Mouse (Mus musculus): Measurements from ENCODE around the gene Rad9b. TPM values are rescaled to one million over a fixed set of nuclear protein-coding genes. Genes with fewer than 3 reads are reported as not detected.
"Not testable (repeated sequence)": the region's sequence is repeated elsewhere in the genome, so short reads cannot be mapped to it uniquely, and the experiment has no call there.

Gene Rad9b
- polyA plus RNA-seq, 2 experiments from 2014 or later = 6.6 to 14.1 TPM

DNA sequence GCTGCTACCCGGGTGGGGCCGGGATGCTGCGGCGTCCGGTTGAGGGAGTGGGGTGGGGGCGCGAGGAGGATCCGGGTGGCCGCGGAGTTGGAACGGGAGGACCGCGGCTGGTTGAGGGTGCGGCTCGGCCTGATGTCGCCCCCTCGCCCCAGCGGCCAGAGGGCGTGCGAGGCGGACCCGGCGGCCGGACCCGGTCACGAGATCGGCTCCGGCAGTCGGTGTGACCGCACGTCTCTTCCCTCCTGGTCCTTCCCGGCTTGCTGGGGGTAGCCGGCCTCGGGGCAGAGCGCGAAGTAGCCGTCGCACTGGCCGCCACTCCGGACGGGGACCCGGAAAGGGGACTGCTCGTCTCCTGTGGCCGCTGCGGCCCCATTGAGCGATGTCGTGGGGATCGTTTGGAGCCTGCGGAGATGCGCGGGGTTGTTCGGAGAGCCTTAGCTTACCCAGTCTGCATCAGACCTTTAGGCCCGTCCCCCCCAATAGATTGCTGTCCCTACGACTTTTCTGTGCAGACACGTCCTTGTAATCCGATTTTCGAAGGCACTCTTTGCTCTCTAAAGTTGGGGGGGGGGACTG is 547 bp upstream of the Rad9b start:
- ATAC-seq = peak; percentile 10

DNA sequence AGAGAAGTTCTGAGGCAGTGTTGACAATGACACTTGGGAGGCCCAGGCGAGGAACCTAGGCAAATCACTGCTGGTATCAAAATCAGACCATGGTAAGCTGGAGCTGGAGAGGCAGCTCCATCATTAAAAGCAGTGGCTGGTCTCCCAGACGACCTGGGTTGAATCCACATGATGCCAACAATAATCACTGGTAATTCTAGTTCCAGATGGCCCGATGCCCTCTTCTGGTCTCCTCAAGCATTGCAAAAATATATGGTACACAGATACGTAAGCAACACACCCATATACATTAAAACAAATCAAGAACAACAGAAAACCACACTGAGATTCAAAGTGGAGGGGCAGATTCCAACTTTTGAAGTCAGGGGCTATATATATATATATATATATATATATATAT is 8.3 kb downstream of the Rad9b start:
- ATAC-seq = no peak

DNA sequence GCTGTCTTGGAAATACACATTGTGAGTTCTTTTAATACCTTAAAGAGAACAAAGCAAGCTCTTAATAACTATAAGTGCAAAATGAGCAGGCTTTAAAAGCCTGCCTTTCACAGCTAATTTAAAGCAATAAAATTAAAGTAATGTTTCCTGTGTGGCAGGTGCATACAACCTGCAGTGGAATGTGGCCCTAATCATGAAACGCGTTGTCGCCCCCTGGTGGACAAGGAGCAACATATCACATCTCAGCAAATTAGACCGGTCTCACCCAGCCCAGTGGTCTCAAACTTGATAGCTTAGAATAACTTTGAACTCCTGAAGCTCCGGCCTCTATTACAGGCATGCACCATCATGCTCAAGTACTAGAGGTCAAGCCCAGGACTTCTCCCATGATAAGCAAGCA is 9.8 kb downstream of the Rad9b start:
- ATAC-seq = peak; percentile 66

DNA sequence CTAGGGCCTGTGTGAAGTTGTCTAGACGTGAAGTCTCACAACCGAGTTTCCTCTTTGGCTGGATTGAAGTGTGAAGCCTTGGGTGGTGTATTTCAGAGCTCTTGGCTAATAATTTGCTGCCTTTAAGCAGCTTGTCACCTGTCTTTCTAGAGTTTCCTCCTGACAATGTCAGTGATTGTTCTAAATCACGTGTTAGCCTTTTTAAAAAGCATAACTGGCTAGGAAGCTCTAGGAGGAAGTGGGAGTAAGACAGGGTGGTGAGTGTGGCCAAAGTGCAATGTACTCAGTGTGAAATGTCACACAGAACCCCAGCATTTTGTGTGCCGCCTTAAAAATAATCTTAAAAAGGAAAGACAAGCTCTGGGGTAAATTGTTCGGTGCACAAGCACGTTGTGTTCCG is 10.3 kb downstream of the Rad9b start:
- no peak for ATAC-seq

DNA sequence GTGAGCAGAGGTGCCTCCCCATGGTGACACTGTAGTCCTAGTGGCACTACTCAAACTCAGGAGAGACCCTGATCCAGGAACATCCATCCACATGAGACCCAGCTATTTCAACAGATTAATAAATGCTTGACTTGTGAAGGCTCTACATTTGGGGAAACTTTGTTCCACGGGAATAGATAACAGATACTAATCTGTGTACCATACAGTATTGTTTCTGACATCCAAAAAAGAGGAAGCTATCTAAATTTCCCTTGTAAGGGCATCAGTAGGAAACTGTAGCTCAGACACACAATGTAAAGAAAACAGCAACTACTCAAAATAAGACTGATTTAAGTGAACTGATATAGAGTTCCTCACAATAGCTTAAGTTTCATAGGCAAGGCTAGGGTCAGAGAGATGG is 11.2 kb downstream of the Rad9b start:
- no peak for ATAC-seq

DNA sequence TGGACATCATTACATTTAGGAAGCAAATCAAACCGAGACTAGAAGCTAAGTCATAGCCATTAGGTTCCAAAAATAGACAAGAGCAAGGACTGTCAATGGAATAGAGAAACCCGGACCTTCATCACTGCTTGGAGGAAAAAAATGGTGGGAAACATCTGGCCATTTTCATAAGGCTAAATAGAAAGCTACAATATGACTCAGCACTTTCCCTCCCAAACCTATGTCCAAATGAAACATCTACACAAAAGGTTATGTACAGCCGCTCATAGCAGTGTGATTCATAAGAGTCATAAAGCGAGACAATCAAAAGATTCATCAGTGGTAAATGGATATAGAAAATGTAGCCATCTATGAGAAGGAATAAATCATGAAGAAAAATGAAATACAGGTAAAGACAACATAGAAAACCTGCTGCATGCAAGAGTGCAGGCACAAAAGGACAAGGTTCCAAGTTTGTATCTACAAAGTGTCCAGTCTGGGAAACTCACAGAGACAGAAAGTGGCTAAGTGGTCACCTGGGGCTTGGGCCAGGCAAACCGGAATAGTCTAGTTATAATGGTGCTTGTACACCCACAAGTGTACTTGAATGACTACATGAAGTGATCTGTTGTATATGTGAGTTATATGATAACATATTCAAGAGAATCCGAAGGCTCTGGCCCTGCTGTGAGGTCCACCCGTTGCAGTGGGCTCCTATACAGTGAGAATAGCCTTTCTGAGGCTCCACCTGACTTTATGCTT is 17.3 kb downstream of the Rad9b start:
- no peak for ATAC-seq

DNA sequence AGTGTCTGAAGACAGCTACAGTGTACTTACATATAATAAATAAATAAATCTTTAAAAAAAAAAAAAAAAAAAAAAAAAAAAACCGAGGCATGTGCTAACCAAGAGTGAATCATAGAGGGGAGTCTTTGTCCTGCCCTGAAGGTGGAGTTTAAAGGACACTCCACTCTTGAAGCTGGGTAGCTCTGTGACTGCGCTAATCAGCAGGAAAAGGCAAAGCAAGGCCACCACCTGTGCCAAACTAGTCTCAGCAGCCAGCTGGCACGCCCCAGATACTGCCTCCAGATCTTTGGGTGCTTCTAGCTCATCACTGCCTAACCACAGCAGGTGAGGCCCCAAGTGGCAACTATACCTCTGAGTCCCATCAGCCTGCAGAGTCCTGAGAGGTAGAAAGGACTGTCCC is 19.4 kb downstream of the Rad9b start:
- ATAC-seq = no peak

DNA sequence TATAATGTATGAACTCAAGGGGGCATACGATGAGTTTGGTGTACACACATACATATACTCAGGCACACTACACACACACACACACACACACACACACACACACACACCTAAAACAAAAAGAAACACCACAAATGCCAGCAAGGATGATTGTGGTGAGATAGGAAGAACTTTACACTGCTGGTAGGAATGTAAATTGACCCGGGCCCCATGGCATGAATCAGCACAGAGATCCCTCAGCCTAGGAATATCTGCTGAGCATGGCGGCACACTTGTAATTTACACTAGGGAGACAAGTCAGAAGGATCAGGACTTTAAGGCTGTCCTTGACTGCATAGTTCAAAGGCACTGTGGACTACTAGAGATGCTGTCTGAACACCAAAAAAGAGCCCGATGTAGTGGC is 23.8 kb downstream of the Rad9b start:
- ATAC-seq = no peak

DNA sequence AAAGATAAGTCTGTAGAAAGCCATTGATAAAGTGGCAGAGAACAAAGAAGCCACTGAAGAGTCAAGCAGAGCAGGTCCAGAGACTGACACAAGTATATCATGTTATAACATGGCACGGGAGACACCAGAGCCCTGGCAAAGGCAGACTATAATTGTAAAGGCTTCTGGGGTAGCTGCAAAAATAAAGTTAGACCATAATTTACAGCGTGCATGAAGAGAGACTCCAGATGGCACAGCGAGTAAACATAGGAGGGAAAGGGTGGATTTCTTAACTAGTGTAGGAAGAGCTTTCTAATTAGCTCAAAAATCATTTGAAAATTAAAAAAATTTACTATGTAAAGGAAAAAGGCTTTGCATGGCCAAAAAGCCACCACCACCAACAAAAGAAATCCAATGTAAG is 26.8 kb downstream of the Rad9b start:
- no peak for ATAC-seq

DNA sequence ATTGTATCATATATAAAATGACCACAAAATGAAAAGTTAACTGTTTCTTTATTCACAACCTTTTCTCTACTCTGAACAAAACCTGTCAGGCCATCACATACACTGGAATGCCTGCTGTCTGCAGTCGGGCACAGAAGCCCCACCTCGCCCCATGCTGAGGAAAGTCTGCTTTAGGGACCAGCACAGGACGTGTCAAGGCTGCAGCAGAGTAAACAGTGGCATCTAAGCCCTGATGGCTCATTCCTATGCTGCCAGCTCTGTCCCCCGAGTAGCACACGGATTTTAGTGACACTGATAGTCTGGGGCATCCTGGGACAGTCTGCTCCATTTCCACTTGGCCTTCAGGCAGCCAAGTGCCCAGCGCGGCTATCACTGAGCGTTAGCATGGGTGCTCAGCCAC is 28.6 kb downstream of the Rad9b start:
- no peak for ATAC-seq

DNA sequence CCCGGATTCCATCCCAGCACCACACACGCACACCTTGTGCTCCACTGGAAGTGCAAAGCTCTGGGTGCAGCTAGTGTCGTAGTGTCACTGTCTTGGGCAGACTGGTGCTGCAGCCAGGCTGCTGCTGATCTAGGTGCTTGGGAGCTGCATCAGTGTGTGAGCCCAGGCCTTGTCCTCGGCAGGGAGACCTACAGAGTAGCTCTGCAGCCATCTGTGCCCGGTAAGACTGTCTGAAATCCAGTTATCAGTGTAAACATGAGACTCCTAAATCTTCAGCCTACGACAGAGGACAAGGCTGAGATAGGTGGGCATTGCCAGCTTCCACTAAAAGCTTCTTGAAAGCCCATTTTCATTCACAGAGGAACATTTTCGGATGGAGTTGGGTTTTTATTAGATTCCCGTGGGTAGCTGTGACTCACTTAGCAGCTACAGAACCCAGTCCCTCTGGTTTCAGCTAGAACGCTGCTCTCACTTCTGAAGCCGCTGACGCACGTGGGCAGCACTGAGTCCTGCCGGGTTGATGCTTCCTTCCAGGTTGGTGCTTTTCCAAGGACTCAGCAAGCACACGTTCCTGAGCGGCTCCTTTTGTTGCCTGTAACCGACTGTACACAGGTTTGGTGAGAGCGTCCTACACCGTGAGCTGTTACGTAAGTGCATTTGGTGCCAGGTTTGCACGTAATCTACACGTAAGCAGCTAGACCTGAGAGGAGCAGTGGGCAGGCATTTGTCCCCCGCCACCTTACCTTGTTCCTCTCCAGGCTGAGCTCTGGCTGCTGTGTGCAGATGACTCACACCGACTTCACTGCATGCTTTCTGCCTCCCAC is 29.2 kb downstream of the Rad9b start:
- no peak for ATAC-seq

DNA sequence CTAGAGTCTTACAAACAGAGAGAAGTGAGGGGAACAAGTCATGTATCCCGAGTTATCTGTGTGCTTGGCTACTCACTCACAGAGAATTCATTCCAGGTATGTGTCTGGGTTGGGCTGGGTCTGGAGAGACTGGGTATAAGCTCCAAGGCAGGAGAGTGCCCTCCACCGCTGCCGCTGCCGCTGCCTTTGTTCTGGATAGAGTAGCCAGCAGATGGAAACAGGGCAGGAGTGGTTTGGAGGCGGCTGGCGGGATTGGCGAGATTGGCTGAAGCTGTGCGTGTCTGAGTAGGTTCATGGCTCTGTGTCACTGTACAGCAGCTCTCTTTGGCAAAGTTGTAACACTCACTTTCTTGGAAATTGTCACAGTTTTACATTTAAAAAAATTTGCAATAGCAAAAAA is 30.5 kb downstream of the Rad9b start:
- no peak for ATAC-seq

DNA sequence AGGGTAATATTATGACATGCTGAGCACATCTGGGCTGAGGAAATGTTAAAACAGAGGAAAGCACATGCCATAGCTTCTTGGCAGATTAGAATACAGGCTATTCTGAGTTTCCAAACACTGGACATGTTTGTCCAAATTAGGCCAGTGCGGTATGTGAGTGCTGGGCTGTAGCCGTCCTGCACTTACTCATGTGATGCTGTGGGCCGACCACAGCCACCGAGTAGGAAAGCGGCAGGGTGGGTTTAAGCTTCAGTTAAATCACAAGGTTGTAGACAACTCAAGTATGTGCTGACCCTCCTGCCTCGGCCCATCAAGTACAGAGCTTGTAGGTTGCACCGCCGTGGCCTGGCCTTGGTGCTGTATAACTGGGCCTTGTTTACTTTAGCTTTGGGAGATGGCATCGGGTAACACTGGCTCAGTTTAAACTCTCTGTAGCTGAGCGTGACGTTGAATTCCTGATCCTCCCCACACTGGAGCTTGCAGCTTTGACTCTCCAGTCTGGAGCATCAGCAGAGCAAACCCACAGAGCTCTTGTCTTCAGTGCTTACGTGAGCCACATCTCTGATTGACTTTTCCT is 33.7 kb downstream of the Rad9b start:
- no peak for ATAC-seq

DNA sequence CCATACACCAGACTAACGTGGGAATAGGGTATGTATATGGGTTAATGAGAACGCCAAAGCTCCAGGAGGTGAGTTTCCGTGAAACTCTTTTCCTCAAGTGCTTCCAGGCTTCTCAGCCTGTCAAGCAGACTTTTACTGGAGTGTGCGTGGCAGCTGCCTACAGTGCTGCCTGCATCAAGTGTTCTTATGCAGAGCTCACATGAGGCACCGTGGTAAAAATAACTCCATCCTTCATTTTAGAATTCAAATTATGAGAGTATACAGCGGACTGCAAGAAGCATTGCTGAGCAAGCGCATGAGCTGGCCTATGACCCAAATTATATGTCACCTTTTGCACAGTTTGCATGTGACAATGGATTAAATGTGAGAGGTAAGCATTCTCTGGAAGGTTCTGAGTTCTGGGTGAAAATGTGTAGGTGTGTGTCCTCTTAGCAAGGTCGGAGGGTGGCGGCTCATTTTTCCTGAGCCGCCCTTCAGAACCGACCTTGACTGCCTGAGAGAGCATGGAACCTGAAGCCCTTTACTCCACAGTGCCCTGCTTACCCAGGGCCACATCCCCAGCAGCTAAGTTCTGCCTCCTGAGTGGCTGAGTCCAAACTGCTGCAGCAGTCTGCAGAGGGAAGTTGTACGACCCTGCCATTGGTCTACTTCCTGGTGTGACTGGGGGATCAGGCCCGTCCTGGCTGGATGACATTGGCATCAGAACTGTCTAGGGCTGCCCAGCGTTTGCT is 34.4 kb downstream of the Rad9b start:
- ATAC-seq = no peak

DNA sequence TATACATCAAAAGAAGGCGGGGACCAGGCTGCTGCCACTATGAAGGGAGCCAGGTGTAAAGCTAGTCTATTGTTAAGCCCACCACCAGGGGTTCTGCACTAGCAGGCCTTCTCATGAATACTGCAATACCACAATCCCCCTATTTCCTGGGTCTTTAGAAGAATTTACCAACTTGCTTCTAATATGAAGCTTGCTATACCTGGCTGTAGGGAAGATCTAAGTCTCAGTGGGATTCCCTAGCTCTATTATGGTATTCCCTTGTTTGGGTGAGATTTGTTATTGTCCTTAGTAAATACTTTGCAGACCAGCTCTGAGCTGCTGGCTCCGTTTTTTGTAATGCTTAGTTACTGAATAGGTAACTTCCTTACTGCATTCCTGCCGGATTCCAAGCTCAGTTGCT is 35.1 kb downstream of the Rad9b start:
- not testable (repeated sequence) for ATAC-seq

DNA sequence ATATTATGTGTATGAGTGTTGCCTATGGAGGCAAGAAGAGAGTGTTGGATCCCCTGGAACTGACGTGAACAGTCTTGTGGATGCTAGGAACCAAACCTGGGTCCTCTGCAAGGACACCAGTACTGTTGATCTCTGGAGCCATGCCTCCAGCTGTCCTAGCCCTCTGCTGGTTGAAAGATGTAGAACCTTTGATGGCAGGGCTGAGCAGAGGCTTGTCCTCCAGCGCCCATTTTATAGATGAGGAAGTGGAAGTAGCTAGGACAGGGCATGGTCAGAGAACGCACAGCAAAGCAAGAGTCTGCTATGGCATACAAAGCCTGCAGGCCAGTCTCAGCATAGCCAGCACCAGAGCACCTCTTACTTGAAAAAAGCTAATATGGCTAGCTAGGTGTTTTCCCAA is 35.9 kb downstream of the Rad9b start:
- peak; percentile 77 for ATAC-seq

DNA sequence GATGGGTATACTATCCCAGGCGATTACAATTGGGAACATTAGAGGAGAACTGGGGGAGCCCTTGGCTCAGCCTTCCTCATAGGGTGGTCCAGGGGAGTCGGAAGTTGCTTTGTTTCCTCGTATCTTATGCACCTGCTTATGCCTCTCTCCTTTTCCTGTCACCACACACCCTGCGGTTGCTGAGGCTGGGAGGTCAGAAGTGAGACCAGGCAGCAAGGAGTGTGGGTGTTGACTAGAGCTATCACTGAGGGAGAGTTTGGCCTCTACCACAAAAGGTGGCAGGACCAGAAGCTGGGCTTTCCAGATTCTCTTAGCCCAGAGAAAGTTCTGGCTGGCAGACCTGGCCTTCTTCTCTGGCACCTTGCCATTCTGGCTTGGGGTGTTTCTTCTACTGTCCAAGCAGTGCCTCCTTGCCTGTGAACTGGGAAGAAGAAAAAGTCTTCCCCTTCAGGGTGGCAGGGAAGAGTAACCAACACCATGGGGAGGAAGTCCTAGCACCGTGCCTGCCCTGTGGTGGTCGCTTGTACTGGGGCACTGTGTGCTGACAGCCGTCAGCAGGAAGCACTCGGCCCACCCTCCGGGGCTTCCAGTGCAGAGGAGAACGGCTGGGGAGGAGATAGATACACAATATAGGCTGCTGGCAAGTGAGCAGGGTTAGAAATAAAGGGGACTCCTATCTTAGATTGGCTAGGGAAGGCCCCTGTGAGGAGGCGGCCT is 36.5 kb downstream of the Rad9b start:
- peak; percentile 36 for ATAC-seq

DNA sequence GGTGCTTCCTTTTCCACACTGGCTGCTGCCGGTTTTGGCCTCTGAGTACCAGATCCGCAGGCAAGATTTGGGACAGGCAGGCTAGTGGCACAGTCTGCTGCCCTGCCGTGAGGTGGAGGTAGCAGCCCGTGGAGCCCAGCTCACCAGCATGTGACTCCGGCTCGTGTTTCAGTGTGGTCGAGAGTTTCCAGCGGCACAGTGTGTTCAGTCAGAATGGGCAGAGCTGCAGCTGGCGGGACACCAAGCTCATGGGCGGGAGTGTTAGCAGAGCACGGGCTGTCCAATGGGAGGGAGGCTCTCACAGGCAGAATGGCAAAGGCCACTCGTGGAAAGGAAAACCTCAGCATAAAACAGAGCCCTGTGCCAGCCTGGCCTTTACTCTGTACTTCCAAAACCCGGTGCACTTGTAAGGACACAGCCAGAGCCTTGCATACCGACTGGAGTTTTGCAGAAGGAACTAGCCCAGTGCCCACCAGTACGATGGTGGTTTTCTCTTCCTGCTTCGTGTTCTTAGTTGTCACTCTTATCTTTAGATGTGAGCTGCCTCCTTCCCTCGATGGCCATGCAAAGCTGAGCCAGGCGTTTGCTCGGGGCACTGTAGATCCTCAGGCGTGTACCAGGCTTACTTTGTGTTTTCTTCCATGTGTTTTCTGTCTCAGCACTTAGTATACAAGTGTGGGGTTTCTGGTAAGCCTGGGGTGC is 38.9 kb downstream of the Rad9b start:
- no peak for ATAC-seq

DNA sequence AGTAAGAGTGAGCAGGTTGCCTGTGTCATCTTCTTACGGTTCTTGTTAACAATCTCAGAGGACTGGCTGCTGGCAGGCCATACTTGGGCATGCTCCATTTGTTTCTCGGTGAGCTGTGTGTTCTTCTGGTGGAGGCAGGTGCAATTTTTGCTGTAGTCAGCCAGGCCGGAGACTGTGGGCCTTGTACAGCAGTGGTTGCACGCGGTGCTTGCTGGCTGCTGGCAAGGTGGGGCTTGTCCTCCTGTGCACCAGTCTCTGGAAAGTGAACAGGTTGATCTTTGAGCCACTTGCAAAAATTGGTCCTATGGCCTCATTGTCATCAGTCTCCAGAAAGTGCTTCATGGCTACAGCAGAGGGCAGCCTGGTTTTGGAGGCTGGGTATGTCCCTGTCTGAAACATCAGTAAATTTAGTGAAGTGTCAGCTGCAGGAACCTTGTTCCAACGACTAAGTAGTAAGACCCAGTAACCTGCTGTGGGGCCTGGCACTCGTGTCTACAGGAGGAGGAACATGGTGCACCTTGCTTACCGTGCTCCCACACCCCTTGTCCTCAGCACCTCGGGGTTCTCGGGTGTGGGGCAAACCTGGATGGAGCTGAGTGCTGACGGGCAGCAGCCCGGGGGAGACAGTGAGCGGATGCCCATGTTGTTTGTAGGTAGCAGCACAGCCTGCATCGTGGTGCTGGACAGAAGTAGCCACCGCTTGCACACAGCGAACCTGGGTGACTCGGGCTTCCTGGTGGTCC is 40.9 kb downstream of the Rad9b start:
- no peak for ATAC-seq

DNA sequence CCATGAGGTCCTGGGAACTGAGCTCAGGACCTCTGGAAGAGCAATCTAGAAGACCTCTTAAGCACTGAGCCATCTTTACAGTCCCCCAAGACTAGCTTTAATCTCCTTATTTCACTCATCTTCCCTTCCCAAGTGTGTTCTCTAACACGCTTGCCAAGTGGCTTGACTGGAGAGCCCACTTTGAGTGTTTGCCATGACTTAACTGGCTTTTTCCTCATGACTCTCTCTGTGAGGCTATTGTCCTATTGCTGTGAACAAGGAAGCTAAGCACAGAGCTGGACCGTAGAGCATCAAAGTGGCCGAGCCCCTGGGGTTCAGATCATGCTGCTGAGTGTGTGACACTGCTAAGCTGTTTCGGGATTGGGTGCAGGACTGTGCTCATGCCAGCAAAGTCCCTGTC is 41.7 kb downstream of the Rad9b start:
- ATAC-seq = no peak

DNA sequence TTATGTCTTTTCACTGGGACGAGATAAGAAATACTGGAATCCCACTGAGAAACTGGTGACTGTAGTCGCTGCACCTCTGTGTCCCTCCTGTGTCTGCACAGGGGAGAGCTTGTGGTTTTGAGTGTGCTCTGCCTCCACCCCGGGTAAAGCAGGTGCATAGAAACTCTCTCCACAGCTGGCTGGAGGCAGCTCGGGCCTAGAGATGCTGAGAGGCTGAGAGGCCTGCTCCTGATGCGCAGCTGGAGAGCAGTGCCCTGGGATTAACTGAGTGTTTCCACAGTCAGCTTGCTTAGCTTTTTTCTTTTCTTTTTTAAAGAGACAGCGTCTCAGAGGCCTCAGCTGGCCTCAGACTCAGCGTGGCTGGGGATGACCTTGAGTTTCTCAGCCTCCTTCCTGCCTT is 42.3 kb downstream of the Rad9b start:
- ATAC-seq = no peak
